Mouse (Mus musculus) ES-E14 (cell line): ENCODE data around the gene Phyhipl.

Source experiments
- CHD2 ChIP-seq: IDR thresholded peaks from 2 replicates; pipeline ENCODE4 v1.6.1; 2014; ENCODE audit warnings: mild to moderate bottlenecking, low read depth, low read length, inconsistent platforms
- MAFK ChIP-seq: IDR thresholded peaks from 2 replicates; pipeline ENCODE4 v1.6.1; 2014; ENCODE audit warnings: mild to moderate bottlenecking, low read depth, low read length, inconsistent platforms; ENCODE audit not compliant: insufficient read depth
- ZC3H11A ChIP-seq: IDR thresholded peaks from 2 replicates; pipeline ENCODE4 v1.6.1; 2012; ENCODE audit warnings: low read depth, mild to moderate bottlenecking, inconsistent platforms, low read length, borderline replicate concordance
- ZNF384 ChIP-seq: IDR thresholded peaks from 2 replicates; pipeline ENCODE4 v1.6.1; 2012; ENCODE audit warnings: low read depth, low read length, inconsistent platforms

DNA sequence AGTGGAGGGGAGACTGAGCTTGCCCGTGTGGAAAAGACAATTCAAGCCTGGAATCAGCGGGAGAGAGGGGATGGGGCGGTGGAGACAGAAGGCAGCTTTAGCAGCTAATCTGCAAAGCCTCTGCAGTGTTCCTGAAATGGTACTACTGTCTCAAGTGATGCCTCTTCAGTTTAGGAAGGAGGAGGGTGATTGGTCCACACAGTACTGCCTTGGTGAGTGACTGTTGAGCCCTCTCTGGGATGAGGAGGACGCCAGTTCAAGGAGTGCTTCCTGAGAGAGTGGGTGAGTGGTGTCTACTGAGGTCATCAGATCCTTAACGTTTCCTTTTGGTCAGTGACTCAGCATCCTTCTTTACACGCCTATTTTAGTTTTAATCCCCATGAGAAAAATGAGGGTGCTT, 47.4 kb upstream of the Phyhipl start:
- TF ChIP-seq CHD2 (no peak), MAFK (no peak), ZC3H11A (no peak), ZNF384 (no peak)
